Mouse (Mus musculus) hindbrain, embryonic 11.5 days (tissue): ENCODE data around the gene Cbx1. TPM values are rescaled to one million over a fixed set of nuclear protein-coding genes. Genes with fewer than 3 reads are reported as not detected.

Experiments
- ATAC-seq: fragments of 200-750 bp; cut with Nextera tagmentation; 2 replicates; pipeline ENCODE4 v1.8.0; 2017; ENCODE audit warnings: mild to moderate bottlenecking, moderate TSS enrichment, moderate library complexity; ENCODE audit not compliant: low FRiP score
- DNase-seq: peaks from one replicate; pipeline ENCODE4 v3.0.0-alpha.2; 2015; ENCODE audit warnings: low spot score
- H3K27ac ChIP-seq: fragments of 300-500 bp; sonication (generic); 2 replicates; pipeline ENCODE4 v1.5.1; 2014; ENCODE audit warnings: mild to moderate bottlenecking, low read depth, low read length
- H3K27me3 ChIP-seq: fragments of 300-500 bp; sonication (generic); 2 replicates; pipeline ENCODE4 v1.6.1; 2014; ENCODE audit warnings: mild to moderate bottlenecking, low read length, moderate library complexity, mixed read lengths; ENCODE audit not compliant: control insufficient read depth, insufficient read depth
- H3K36me3 ChIP-seq: fragments of 300-500 bp; sonication (generic); 2 replicates; pipeline ENCODE4 v1.6.1; 2014; ENCODE audit warnings: mild to moderate bottlenecking, low read length, moderate library complexity, mixed read lengths; ENCODE audit not compliant: control insufficient read depth, insufficient read depth
- H3K4me1 ChIP-seq: fragments of 300-500 bp; sonication (generic); replicated peaks from 2 replicates; pipeline ENCODE4 v1.6.1; 2014; ENCODE audit warnings: low read length, mixed read lengths; ENCODE audit not compliant: control insufficient read depth, insufficient read depth
- H3K4me2 ChIP-seq: fragments of 300-500 bp; sonication (generic); replicated peaks from 2 replicates; pipeline ENCODE4 v1.6.1; 2014; ENCODE audit warnings: mild to moderate bottlenecking, low read depth, low read length
- H3K4me3 ChIP-seq: fragments of 300-500 bp; sonication (generic); 2 replicates; pipeline ENCODE4 v1.5.1; 2014; ENCODE audit warnings: low read depth, low read length
- H3K9ac ChIP-seq: fragments of 300-500 bp; sonication (generic); 2 replicates; pipeline ENCODE4 v1.6.1; 2014; ENCODE audit warnings: low read depth, low read length
- H3K9me3 ChIP-seq: fragments of 300-500 bp; sonication (generic); 2 replicates; pipeline ENCODE4 v1.6.1; 2016; ENCODE audit warnings: low read length; ENCODE audit not compliant: control insufficient read depth
- WGBS: fragments of 180-500 bp; shearing (Covaris S2); extraction: QIAGEN DNeasy Blood & Tissue Kit; methylation state at CpG from one replicate; pipeline ENCODE4 v1.1.7; 2014; 5-methylcytosine and 5-hydroxymethylcytosine counted together
- polyA plus RNA-seq: library from polyadenylated mRNA; unstranded; fragments of >200 nt; fragmentation: Nextera tagmentation; extraction: Ambion mirVana; gene quantifications from 2 replicates; pipeline ENCODE4 v1.2.1, GENCODE M21; 2014

Cbx1 gene
- polyA plus RNA-seq, 1 experiment from 2014 or later = 158 TPM

GRCm38 (mm10) chr11:96831516-96831915, 42.6 kb downstream of the Cbx1 start:
- H3K27me3 ChIP-seq = no peaks in the 10 kb centered on the region
- H3K4me1 ChIP-seq = no peaks in the 10 kb centered on the region; the same call in 1 of the 2 replicates
- no peak overlapping the region for H3K4me3 ChIP-seq
- H3K9ac ChIP-seq = no peak overlapping the region
- H3K9me3 ChIP-seq = no peaks in the 10 kb centered on the region
- DNase-seq = no peak
- WGBS = 70% methylated on average over 4 of the region's 4 CpGs
- H3K4me2 ChIP-seq = no peak overlapping the region
- H3K36me3 ChIP-seq = 0 out of 2 replicates have a peak, but pooled peaks cover 3% of the 10 kb centered on the region
- no peak overlapping the region for H3K27ac ChIP-seq
- no peak for ATAC-seq

- 88% methylated on average over 3 of the region's 3 CpGs for WGBS
- no peak for ATAC-seq
Observed at GRCm38 (mm10) chr11:96832541-96832940, 43.6 kb downstream of the Cbx1 start.

GRCm38 (mm10) chr11:96832973-96833372, 44.0 kb downstream of the Cbx1 start:
- ATAC-seq (no peak), DNase-seq (no peak)
- Histone ChIP-seq H3K4me3 (no peak overlapping the region), H3K9ac (no peak overlapping the region), H3K4me2 (no peak overlapping the region), H3K27ac (no peak overlapping the region), H3K36me3 (no peaks in the 10 kb centered on the region), H3K9me3 (no peaks in the 10 kb centered on the region), H3K4me1 (no peaks in the 10 kb centered on the region; the same call in 1 of the 2 replicates), H3K27me3 (no peaks in the 10 kb centered on the region)
- 66% methylated on average over 2 of the region's 2 CpGs for WGBS

More at GRCm38 (mm10) chr11:96832541-96832940, 43.6 kb downstream of the Cbx1 start:
- Histone ChIP-seq H3K27ac (no peak overlapping the region), H3K4me1 (no peaks in the 10 kb centered on the region; the same call in 1 of the 2 replicates), H3K9ac (no peak overlapping the region), H3K36me3 (no peaks in the 10 kb centered on the region), H3K9me3 (no peaks in the 10 kb centered on the region), H3K4me2 (no peak overlapping the region), H3K27me3 (no peaks in the 10 kb centered on the region), H3K4me3 (no peak overlapping the region)
- no peak for DNase-seq

- no peak for ATAC-seq
- DNase-seq = no peak
Observed at GRCm38 (mm10) chr11:96834127-96834526, 45.2 kb downstream of the Cbx1 start.

GRCm38 (mm10) chr11:96837298-96837697, 48.4 kb downstream of the Cbx1 start:
- no peak for ATAC-seq
- Histone ChIP-seq H3K36me3 (no peaks in the 10 kb centered on the region), H3K9ac (no peak overlapping the region), H3K9me3 (no peaks in the 10 kb centered on the region), H3K4me2 (no peak overlapping the region), H3K4me3 (no peak overlapping the region), H3K4me1 (no peaks in the 10 kb centered on the region), H3K27ac (no peak overlapping the region), H3K27me3 (no peaks in the 10 kb centered on the region)
- WGBS = 34% methylated on average over 9 of the region's 9 CpGs
- DNase-seq = no peak

More at GRCm38 (mm10) chr11:96834127-96834526, 45.2 kb downstream of the Cbx1 start:
- H3K9me3 ChIP-seq = no peaks in the 10 kb centered on the region
- H3K4me1 ChIP-seq = no peaks in the 10 kb centered on the region; the same call in 1 of the 2 replicates
- H3K27ac ChIP-seq = no peak overlapping the region
- no peaks in the 10 kb centered on the region for H3K27me3 ChIP-seq
- no peaks in the 10 kb centered on the region for H3K36me3 ChIP-seq
- H3K9ac ChIP-seq = no peak overlapping the region
- no peak overlapping the region for H3K4me3 ChIP-seq
- WGBS = 92% methylated on average over 1 of the region's 1 CpGs
- H3K4me2 ChIP-seq = no peak overlapping the region

GRCm38 (mm10) chr11:96838341-96838740, 49.4 kb downstream of the Cbx1 start:
- Histone ChIP-seq H3K9me3 (no peaks in the 10 kb centered on the region), H3K27me3 (no peaks in the 10 kb centered on the region), H3K27ac (no peak overlapping the region), H3K4me1 (no peaks in the 10 kb centered on the region), H3K36me3 (no peaks in the 10 kb centered on the region), H3K9ac (no peak overlapping the region), H3K4me3 (no peak overlapping the region), H3K4me2 (no peak overlapping the region)
- WGBS = 68% methylated on average over 4 of the region's 4 CpGs
- DNase-seq = no peak
- ATAC-seq = no peak

- DNase-seq = no peak
- no peak for ATAC-seq
- WGBS = 74% methylated on average over 7 of the region's 7 CpGs
Observed at GRCm38 (mm10) chr11:96839428-96839827, 50.5 kb downstream of the Cbx1 start.

GRCm38 (mm10) chr11:96839877-96840276, 51.0 kb downstream of the Cbx1 start:
- ATAC-seq (no peak), DNase-seq (no peak)
- Histone ChIP-seq H3K36me3 (no peaks in the 10 kb centered on the region), H3K4me2 (no peak overlapping the region), H3K27me3 (no peaks in the 10 kb centered on the region), H3K4me3 (no peak overlapping the region), H3K9ac (no peak overlapping the region), H3K27ac (no peak overlapping the region), H3K9me3 (no peaks in the 10 kb centered on the region), H3K4me1 (no peaks in the 10 kb centered on the region)
- WGBS = 81% methylated on average over 3 of the region's 3 CpGs

More at GRCm38 (mm10) chr11:96839428-96839827, 50.5 kb downstream of the Cbx1 start:
- no peaks in the 10 kb centered on the region for H3K36me3 ChIP-seq
- H3K9ac ChIP-seq = no peak overlapping the region
- H3K27me3 ChIP-seq = no peaks in the 10 kb centered on the region
- H3K27ac ChIP-seq = no peak overlapping the region
- no peak overlapping the region for H3K4me2 ChIP-seq
- no peaks in the 10 kb centered on the region for H3K9me3 ChIP-seq
- no peak overlapping the region for H3K4me3 ChIP-seq
- no peaks in the 10 kb centered on the region for H3K4me1 ChIP-seq

- H3K27me3 ChIP-seq = no peaks in the 10 kb centered on the region
- no peak overlapping the region for H3K4me3 ChIP-seq
- no peaks in the 10 kb centered on the region for H3K4me1 ChIP-seq
- no peaks in the 10 kb centered on the region for H3K9me3 ChIP-seq
- H3K9ac ChIP-seq = no peak overlapping the region
- ATAC-seq (no peak), DNase-seq (no peak)
- H3K36me3 ChIP-seq = no peaks in the 10 kb centered on the region
- 45% methylated on average over 8 of the region's 8 CpGs for WGBS
- no peak overlapping the region for H3K4me2 ChIP-seq
- no peak overlapping the region for H3K27ac ChIP-seq
Observed at GRCm38 (mm10) chr11:96840290-96840689, 51.4 kb downstream of the Cbx1 start.
